Mouse (Mus musculus) olfactory bulb, adult 2 months (tissue): ENCODE data around the gene Pde8a.

Source experiments
- CTCF ChIP-seq: fragments of 200-500 bp; IDR thresholded peaks from 2 replicates; pipeline ENCODE4 v1.5.1; 2012; ENCODE audit warnings: low read depth, mild to moderate bottlenecking, low read length, moderate library complexity; ENCODE audit not compliant: insufficient read depth
- POLR2A ChIP-seq: fragments of 200-500 bp; IDR thresholded peaks from 2 replicates; pipeline ENCODE4 v1.6.1; 2012; ENCODE audit warnings: mild to moderate bottlenecking, low read depth, low read length, moderate library complexity; ENCODE audit not compliant: insufficient read depth

DNA sequence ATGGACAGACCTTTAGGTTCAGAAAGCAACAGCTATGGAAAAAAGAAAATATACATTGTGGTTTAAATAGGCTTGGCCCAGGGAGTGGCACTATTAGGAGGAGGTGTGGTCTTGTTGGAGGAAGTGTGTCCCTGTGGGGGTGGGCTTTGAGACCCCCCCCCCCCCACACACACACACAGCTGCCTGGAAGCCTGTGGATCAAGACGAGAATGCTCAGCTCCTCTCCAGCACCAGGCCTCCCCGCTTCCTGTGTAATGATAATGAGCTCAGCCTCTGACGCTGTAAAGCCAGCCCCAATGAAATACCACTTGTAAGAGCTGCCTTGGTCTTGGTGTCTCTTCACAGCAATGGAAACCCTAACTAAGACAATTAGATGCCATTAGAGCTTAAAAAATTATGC is 117.4 kb downstream of the Pde8a start:
- TF ChIP-seq CTCF (no peak), POLR2A (no peak)
